Comparison of ENCODE assay signal across 23 mouse cellular contexts in the genomic region with DNA sequence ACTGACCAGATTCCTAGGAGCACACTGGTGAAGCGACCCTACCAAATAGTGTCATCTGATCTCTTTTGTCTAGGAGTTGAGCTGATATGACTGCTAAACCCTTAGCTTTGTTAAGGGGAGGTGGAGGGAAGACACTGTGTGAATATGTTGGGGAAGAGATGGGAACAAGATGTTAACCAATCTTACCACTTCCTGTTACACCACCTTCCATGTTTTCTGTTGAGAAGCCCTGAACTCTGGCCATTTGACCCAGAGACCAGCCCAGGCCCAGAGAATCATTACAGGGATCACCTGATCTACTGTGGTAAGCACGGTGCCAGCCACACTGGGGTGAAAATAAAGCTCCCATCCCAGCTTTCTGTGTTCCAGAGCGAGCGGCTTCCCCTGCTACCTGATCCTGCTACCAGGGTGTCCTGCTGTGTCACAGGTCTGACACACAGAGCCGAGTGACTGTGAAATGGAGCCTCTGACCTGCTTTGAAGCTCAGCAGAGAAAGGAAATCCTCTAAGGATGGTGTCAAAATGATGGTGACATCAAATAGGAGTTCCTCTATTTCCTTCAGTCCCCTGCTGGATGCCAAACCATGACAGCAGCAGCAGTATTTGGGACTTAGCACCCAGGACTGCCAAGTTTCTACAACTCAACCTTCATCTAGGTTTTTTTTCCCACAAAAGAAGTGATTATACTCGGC. TPM values are rescaled to one million over a fixed set of nuclear protein-coding genes. Genes with fewer than 3 reads are reported as not detected.
DNase-seq lines count a peak whose midpoint lies in the region; ATAC-seq and TF ChIP-seq lines count a peak whose summit lies in the region.
"Had no signal": no experiment of that assay in that cellular context is flagged by ENCODE, and none has a peak within 500 bp of the region (broad histone marks: within the 10 kb centered on the region; RNA-seq: fewer than 3 reads in every experiment).

No protein-coding gene starts in this region.

- DNase-seq in liver, embryonic 11.5 days (ENCODE audit: low spot score): no peak
- no peak for DNase-seq in CH12.LX (ENCODE audit: extremely low read depth)
- DNase-seq in kidney, postnatal 25 days: no peak
- DNase-seq: adrenal gland, adult 8-10 months; cerebellum, adult 11-12 months; cerebellum, postnatal 36 days; heart, adult 18-20 months; heart, postnatal 36 days; kidney, adult 11 months; lung, adult 2 months; thymus, postnatal 36 days had no signal

- TF ChIP-seq RAD21 in CH12.LX (IDR thresholded peaks at IDR 0.05; ENCODE audit: low read depth, low read length): no peak

- no peak overlapping the region for H3K9ac ChIP-seq in liver, embryonic 16.5 days (ENCODE audit: low read depth, low read length)
- no peak overlapping the region for H3K9ac ChIP-seq in liver, embryonic 11.5 days (ENCODE audit: low read depth, low read length)
- H3K9ac ChIP-seq in CH12.LX (ENCODE audit: insufficient read depth, low read depth): no peak overlapping the region
- no peak overlapping the region for H3K9ac ChIP-seq in forebrain, embryonic 15.5 days (replicated peaks)
- H3K9ac ChIP-seq: limb, embryonic 12.5 days; neural tube, embryonic 12.5 days had no signal

- no peaks in the 10 kb centered on the region for H3K9me3 ChIP-seq in liver, embryonic 16.5 days (replicated peaks; ENCODE audit: control insufficient read depth, low read length)
- no peaks in the 10 kb centered on the region for H3K9me3 ChIP-seq in liver, embryonic 11.5 days (ENCODE audit: control insufficient read depth, low read length)
- peaks cover 6% of the 10 kb centered on the region for H3K9me3 ChIP-seq in CH12.LX (replicated peaks; ENCODE audit: low read length)
- H3K9me3 ChIP-seq in forebrain, embryonic 15.5 days: no peaks in the 10 kb centered on the region
- H3K9me3 ChIP-seq: forebrain, embryonic 10.5 days; limb, embryonic 12.5 days; midbrain, embryonic 10.5 days; neural tube, embryonic 12.5 days had no signal

- H3K4me1 ChIP-seq in liver, embryonic 16.5 days (ENCODE audit: control insufficient read depth, low read depth, low read length): no peaks in the 10 kb centered on the region; the same call in 1 of the 2 replicates
- no peaks in the 10 kb centered on the region; the same call in 1 of the 2 replicates for H3K4me1 ChIP-seq in liver, embryonic 11.5 days (replicated peaks; ENCODE audit: control insufficient read depth, insufficient read depth, low read length)
- peaks cover 16 to 44% of the 10 kb centered on the region in 2 experiments for H3K4me1 ChIP-seq in CH12.LX (ENCODE audit: control insufficient read depth in 1 of 2, insufficient read depth in 2 of 2)
- H3K4me1 ChIP-seq in forebrain, embryonic 15.5 days: no peaks in the 10 kb centered on the region
- H3K4me1 ChIP-seq: limb, embryonic 12.5 days; midbrain, embryonic 10.5 days; neural tube, embryonic 12.5 days had no signal

- peak; percentile 37; the same call in 1 of the 2 replicates for ATAC-seq in liver, embryonic 16.5 days (ENCODE audit: low read depth)
- no peak for ATAC-seq in liver, embryonic 11.5 days (replicated peaks; ENCODE audit: low FRiP score)
- ATAC-seq in granulocyte monocyte progenitor cell, adult 5-6 weeks (replicated peaks; ENCODE audit: poor library complexity, severe bottlenecking): peak; percentile 76
- ATAC-seq in monocyte, adult 5-6 weeks (replicated peaks; ENCODE audit: insufficient number of reproducible peaks, low FRiP score, low TSS enrichment, poor library complexity, severe bottlenecking): peak; percentile 73
- no peak for ATAC-seq in activated CD4-positive, CD25-positive, alpha-beta regulatory T cell, adult 4 months
- ATAC-seq in forebrain, embryonic 15.5 days (replicated peaks): no peak
- ATAC-seq: hindbrain, postnatal 0 days had no signal

- 39% methylated on average over 6 of the region's 6 CpGs for WGBS in liver, embryonic 16.5 days (ENCODE audit: insufficient replicate concordance)
- WGBS in liver, embryonic 11.5 days: 44% methylated on average over 6 of the region's 6 CpGs
- 60% methylated on average over 6 of the region's 6 CpGs for WGBS in forebrain, embryonic 15.5 days

- dilution Hi-C loops in CH12.LX (cut with MboI; ENCODE audit: extremely low pct_ligation_motif_present, extremely low pct_unique_long_range_greater_than_20kb, low sequenced_read_pairs): no loop called here

- H3K27ac ChIP-seq in liver, embryonic 16.5 days (ENCODE audit: low read length): peak overlapping the region; percentile 54
- no peak overlapping the region for H3K27ac ChIP-seq in liver, embryonic 11.5 days (ENCODE audit: low read depth, low read length)
- H3K27ac ChIP-seq in CH12.LX (ENCODE audit: insufficient read depth, low read depth): peak overlapping the region; percentile 4; the same call in 1 of the 2 replicates
- no peak overlapping the region for H3K27ac ChIP-seq in forebrain, embryonic 15.5 days (replicated peaks)
- H3K27ac ChIP-seq: forebrain, embryonic 10.5 days; hindbrain, postnatal 0 days; limb, embryonic 12.5 days; midbrain, embryonic 10.5 days; neural tube, embryonic 12.5 days had no signal

- no peak overlapping the region for H3K4me3 ChIP-seq in liver, embryonic 16.5 days (ENCODE audit: low read depth, low read length)
- no peak overlapping the region for H3K4me3 ChIP-seq in liver, embryonic 11.5 days (ENCODE audit: low read depth, low read length)
- H3K4me3 ChIP-seq in CH12.LX (replicated peaks in 1 of 3; ENCODE audit: low read depth in 2 of 3, low read length in 2 of 3, poor library complexity in 1 of 3): no peak overlapping the region
- no peak overlapping the region for H3K4me3 ChIP-seq in forebrain, embryonic 15.5 days
- H3K4me3 ChIP-seq: forebrain, embryonic 10.5 days; limb, embryonic 12.5 days; midbrain, embryonic 10.5 days; neural tube, embryonic 12.5 days had no signal

- TF ChIP-seq POLR2A in CH12.LX (IDR thresholded peaks at IDR 0.05; ENCODE audit: low read depth, low read length): no peak

- H3K27me3 ChIP-seq in liver, embryonic 16.5 days (ENCODE audit: control insufficient read depth, insufficient read depth, low read depth, low read length): no peaks in the 10 kb centered on the region
- no peaks in the 10 kb centered on the region for H3K27me3 ChIP-seq in liver, embryonic 11.5 days (replicated peaks; ENCODE audit: control insufficient read depth, insufficient read depth, low read length)
- H3K27me3 ChIP-seq in CH12.LX (replicated peaks): no peaks in the 10 kb centered on the region
- H3K27me3 ChIP-seq in forebrain, embryonic 15.5 days: no peaks in the 10 kb centered on the region
- H3K27me3 ChIP-seq: limb, embryonic 12.5 days; neural tube, embryonic 12.5 days had no signal

- H3K36me3 ChIP-seq in liver, embryonic 16.5 days (ENCODE audit: control insufficient read depth, insufficient read depth): no peaks in the 10 kb centered on the region
- no peaks in the 10 kb centered on the region for H3K36me3 ChIP-seq in liver, embryonic 11.5 days (ENCODE audit: control insufficient read depth, insufficient read depth, low read length)
- H3K36me3 ChIP-seq in CH12.LX (replicated peaks in 1 of 2; ENCODE audit: control insufficient read depth in 1 of 2, insufficient read depth in 1 of 2, low read length in 1 of 2): peaks cover 12 to 26% of the 10 kb centered on the region in 2 experiments
- no peaks in the 10 kb centered on the region for H3K36me3 ChIP-seq in forebrain, embryonic 15.5 days
- H3K36me3 ChIP-seq: forebrain, embryonic 10.5 days; limb, embryonic 12.5 days; midbrain, embryonic 10.5 days; neural tube, embryonic 12.5 days had no signal

- H3K79me2 ChIP-seq in CH12.LX (replicated peaks; ENCODE audit: control insufficient read depth, extremely low read depth, insufficient read depth, poor library complexity, severe bottlenecking): no peaks in the 10 kb centered on the region

- TF ChIP-seq CTCF in CH12.LX (conservative IDR thresholded peaks at IDR 0.05 in 1 of 2, IDR thresholded peaks at IDR 0.05 in 1 of 2; ENCODE audit: low read depth in 2 of 2, low read length in 2 of 2): no peak

- H3K4me2 ChIP-seq in liver, embryonic 16.5 days (ENCODE audit: low read depth, low read length): 0 out of 2 replicates have a peak overlapping the region, but pooled peaks have one; percentile 5
- no peak overlapping the region for H3K4me2 ChIP-seq in liver, embryonic 11.5 days
- H3K4me2 ChIP-seq in CH12.LX (ENCODE audit: insufficient read depth, low read depth, poor library complexity, severe bottlenecking): no peak overlapping the region
- no peak overlapping the region for H3K4me2 ChIP-seq in forebrain, embryonic 15.5 days (replicated peaks)
- H3K4me2 ChIP-seq: limb, embryonic 12.5 days; neural tube, embryonic 12.5 days had no signal

- no peak for TF ChIP-seq EP300 in CH12.LX (IDR thresholded peaks at IDR 0.05; ENCODE audit: low read length)

- in situ Hi-C loops in CH12.LX (cut with MboI; ENCODE audit: low pct_ligation_motif_present, low pct_unique_long_range_greater_than_20kb, low sequenced_read_pairs): no loop called here

RNA-seq across cellular contexts. Expression of gene Fcgr4, which starts 1.1 kb away (rescaled TPM):
- polyA plus RNA-seq in liver, embryonic 16.5 days (2015; fragmentation: Nextera tagmentation; extraction: Ambion mirVana): 4.1 and 4.3 TPM in 2 replicates
- polyA plus RNA-seq in liver, embryonic 11.5 days (2014; fragmentation: Nextera tagmentation; extraction: Ambion mirVana): 1.5 and 2.4 TPM in 2 replicates
- total RNA-seq in CH12.LX (2012; rRNA removed) (48.4 and 56.8 TPM in 2 replicates), CH12.LX (2014; rRNA removed) (41.8 and 50.2 TPM in 2 replicates)
- polyA plus RNA-seq in CH12.LX (2012; ENCODE audit: insufficient read length, low read depth): 46.7 and 52.8 TPM in 2 replicates
- total RNA-seq in granulocyte monocyte progenitor cell, adult 5-6 weeks (2014; fragmentation: Nextera tagmentation): 0.58 and 2.9 TPM in 2 replicates
- total RNA-seq in granulocyte monocyte progenitor cell, adult 5-6 weeks (2017): 3.1 and 3.5 TPM in 2 replicates
- 364 to 612 TPM (median 571 TPM) in 3 replicates for total RNA-seq in monocyte, adult 5-6 weeks (2017)
- polyA plus RNA-seq in activated CD4-positive, CD25-positive, alpha-beta regulatory T cell, adult 4 months (2017; shearing (Covaris generic)): under 1 TPM in 1 of 2 experiments, not detected in 1; 0.40 TPM
- polyA plus RNA-seq in forebrain, embryonic 15.5 days (2015; fragmentation: Nextera tagmentation; extraction: Ambion mirVana): 0.34 and 0.36 TPM in 2 replicates
- total RNA-seq: gastrocnemius, adult 8-10 months; hindbrain, postnatal 0 days; layer of hippocampus, postnatal 14 days had no signal
- polyA plus RNA-seq: midbrain, embryonic 10.5 days had no signal

RNA-seq across cellular contexts. Expression of gene Fcgr2b, which starts 41.3 kb away (rescaled TPM):
- 6.1 and 6.7 TPM in 2 replicates for polyA plus RNA-seq in liver, embryonic 16.5 days (2015; fragmentation: Nextera tagmentation; extraction: Ambion mirVana)
- polyA plus RNA-seq in liver, embryonic 11.5 days (2014; fragmentation: Nextera tagmentation; extraction: Ambion mirVana): 1.8 and 2.0 TPM in 2 replicates
- total RNA-seq in CH12.LX (2012; rRNA removed) (20.2 and 31.8 TPM in 2 replicates), CH12.LX (2014; rRNA removed) (29.5 and 31.1 TPM in 2 replicates)
- polyA plus RNA-seq in CH12.LX (2012; ENCODE audit: insufficient read length, low read depth): 36.1 and 44.3 TPM in 2 replicates
- 106 and 115 TPM in 2 replicates for total RNA-seq in granulocyte monocyte progenitor cell, adult 5-6 weeks (2014; fragmentation: Nextera tagmentation)
- 106 and 143 TPM in 2 replicates for total RNA-seq in granulocyte monocyte progenitor cell, adult 5-6 weeks (2017)
- 181 to 197 TPM (median 187 TPM) in 3 replicates for total RNA-seq in monocyte, adult 5-6 weeks (2017)
- under 1 TPM; 0.20 to 0.94 TPM for polyA plus RNA-seq in activated CD4-positive, CD25-positive, alpha-beta regulatory T cell, adult 4 months (2017; shearing (Covaris generic))
- polyA plus RNA-seq in forebrain, embryonic 15.5 days (2015; fragmentation: Nextera tagmentation; extraction: Ambion mirVana): 1.0 and 1.1 TPM in 2 replicates
- polyA plus RNA-seq: forebrain, embryonic 10.5 days; midbrain, embryonic 10.5 days had no signal

RNA-seq across cellular contexts. Expression of gene Fcgr3, which starts 47.1 kb away (rescaled TPM):
- 28.6 and 30.3 TPM in 2 replicates for polyA plus RNA-seq in liver, embryonic 16.5 days (2015; fragmentation: Nextera tagmentation; extraction: Ambion mirVana)
- 28.7 and 29.8 TPM in 2 replicates for polyA plus RNA-seq in liver, embryonic 11.5 days (2014; fragmentation: Nextera tagmentation; extraction: Ambion mirVana)
- total RNA-seq in CH12.LX (2012; rRNA removed): 4.3 and 8.5 TPM in 2 replicates
- total RNA-seq in CH12.LX (2014; rRNA removed): 6.1 and 6.3 TPM in 2 replicates
- polyA plus RNA-seq in CH12.LX (2012; ENCODE audit: insufficient read length, low read depth): 2.6 and 3.7 TPM in 2 replicates
- 274 and 310 TPM in 2 replicates for total RNA-seq in granulocyte monocyte progenitor cell, adult 5-6 weeks (2014; fragmentation: Nextera tagmentation)
- 498 and 520 TPM in 2 replicates for total RNA-seq in granulocyte monocyte progenitor cell, adult 5-6 weeks (2017)
- total RNA-seq in monocyte, adult 5-6 weeks (2017): 270 to 442 TPM (median 434 TPM) in 3 replicates
- polyA plus RNA-seq in activated CD4-positive, CD25-positive, alpha-beta regulatory T cell, adult 4 months (2017; shearing (Covaris generic)): under 1 TPM in 1 of 2 experiments, not detected in 1; 0.45 TPM
- polyA plus RNA-seq in forebrain, embryonic 15.5 days (2015; fragmentation: Nextera tagmentation; extraction: Ambion mirVana): 8.7 and 8.8 TPM in 2 replicates

Comparison
In these comparisons a context has a peak if more than half of its experiments do, and no peak if none do; other contexts are left out.
1. ATAC-seq: peak in liver, embryonic 16.5 days (single experiment), granulocyte monocyte progenitor cell, adult 5-6 weeks (single experiment) and monocyte, adult 5-6 weeks (single experiment); none in liver, embryonic 11.5 days (single experiment), activated CD4-positive, CD25-positive, alpha-beta regulatory T cell, adult 4 months (single experiment) and forebrain, embryonic 15.5 days (single experiment).
2. H3K27ac ChIP-seq: peak in liver, embryonic 16.5 days (single experiment) and CH12.LX (single experiment); none in liver, embryonic 11.5 days (single experiment) and forebrain, embryonic 15.5 days (single experiment).